Comparison of ENCODE assay signal across 8 mouse cellular contexts in genomic region chr5:30887858-30888336, GRCm38 (mm10). TPM values are rescaled to one million over a fixed set of nuclear protein-coding genes. Genes with fewer than 3 reads are reported as not detected.
A peak's percentile ranks its signal among the peaks of the same experiment; 100 is the strongest.
DNase-seq lines count a peak whose midpoint lies in the region; ATAC-seq lines count a peak whose summit lies in the region.

No protein-coding gene starts in this region.

- peak overlapping the region; percentile 82 for H3K4me3 ChIP-seq in heart, embryonic 10.5 days
- peak overlapping the region; percentile 89 for H3K4me3 ChIP-seq in kidney, embryonic 15.5 days (replicated peaks)

- whole genome bisulfite sequencing in heart, embryonic 10.5 days, result under 1% methylated on average over 28 of the region's 28 CpGs
- under 1% methylated on average over 28 of the region's 28 CpGs for WGBS in kidney, embryonic 15.5 days

- peak; percentile 91 for DNase-seq in B cell, adult 2 months
- DNase-seq in brain, adult 2 months (ENCODE audit: low read depth, low spot score), result peak; percentile 97
- DNase-seq in heart, embryonic 10.5 days (ENCODE audit: low spot score), result peak; percentile 97
- peak; percentile 94 for DNase-seq in liver
- peak; percentile 96 for DNase-seq in splenic B cell, adult 2 months (ENCODE audit: low read depth, low spot score)

- H3K27ac ChIP-seq in heart, embryonic 10.5 days, result peak overlapping the region; percentile 97
- H3K27ac ChIP-seq in kidney, embryonic 15.5 days, result peak overlapping the region; percentile 98

- H3K36me3 ChIP-seq in heart, embryonic 10.5 days, result peaks cover 26% of the 10 kb centered on the region
- H3K36me3 ChIP-seq in kidney, embryonic 15.5 days, result peaks cover 23% of the 10 kb centered on the region
- H3K36me3 ChIP-seq in splenic B cell, adult 2 months (ENCODE audit: control insufficient read depth, insufficient read depth, low read length, poor library complexity, severe bottlenecking), result peaks cover 3% of the 10 kb centered on the region

- peak; percentile 72 for ATAC-seq in erythroblast, adult 5-6 weeks (replicated peaks; ENCODE audit: low FRiP score, poor library complexity, severe bottlenecking)
- ATAC-seq in kidney, embryonic 15.5 days (replicated peaks; ENCODE audit: low FRiP score), result peak; percentile 87
- peak; percentile 55 for ATAC-seq in monocyte, adult 5-6 weeks (replicated peaks; ENCODE audit: insufficient number of reproducible peaks, low FRiP score, low TSS enrichment, poor library complexity, severe bottlenecking)

- no peaks in the 10 kb centered on the region for H3K27me3 ChIP-seq in heart, embryonic 10.5 days (ENCODE audit: insufficient read depth, poor library complexity, severe bottlenecking)
- H3K27me3 ChIP-seq in kidney, embryonic 15.5 days, result no peaks in the 10 kb centered on the region
- no peaks in the 10 kb centered on the region for H3K27me3 ChIP-seq in splenic B cell, adult 2 months (ENCODE audit: control insufficient read depth, insufficient read depth, low read length, poor library complexity, severe bottlenecking)

- peak overlapping the region; percentile 65 for H3K9ac ChIP-seq in kidney, embryonic 15.5 days

- peaks cover 14% of the 10 kb centered on the region for H3K4me1 ChIP-seq in heart, embryonic 10.5 days
- H3K4me1 ChIP-seq in kidney, embryonic 15.5 days, result peaks cover 28% of the 10 kb centered on the region

- peak overlapping the region; percentile 80 for H3K4me2 ChIP-seq in kidney, embryonic 15.5 days

- H3K9me3 ChIP-seq in heart, embryonic 10.5 days, result no peaks in the 10 kb centered on the region
- H3K9me3 ChIP-seq in kidney, embryonic 15.5 days (replicated peaks), result no peaks in the 10 kb centered on the region

RNA-seq across cellular contexts. Expression of gene Agbl5, which starts 0.6 kb away (rescaled TPM):
- 4.8 TPM in 1 of 2 replicates, not detected in the other for total RNA-seq in erythroblast, adult 5-6 weeks (2015; ENCODE audit: low replicate concordance)
- total RNA-seq in erythroblast, adult 5-6 weeks (2017; ENCODE audit: low replicate concordance), result 1.9 and 2.0 TPM in 2 replicates
- 12.3 and 17.4 TPM in 2 replicates for polyA plus RNA-seq in heart, embryonic 10.5 days (2016; fragmentation: Nextera tagmentation; extraction: Ambion mirVana)
- polyA plus RNA-seq in kidney, embryonic 15.5 days (2015; fragmentation: Nextera tagmentation; extraction: Ambion mirVana), result 20.6 and 25.9 TPM in 2 replicates
- 3.8 to 7.1 TPM (median 4.3 TPM) in 3 replicates for total RNA-seq in monocyte, adult 5-6 weeks (2017)

RNA-seq across cellular contexts. Expression of gene Ost4, which starts 19.7 kb away (rescaled TPM):
- total RNA-seq in erythroblast, adult 5-6 weeks (2015; ENCODE audit: low replicate concordance), result 167 and 176 TPM in 2 replicates
- 63.0 and 140 TPM in 2 replicates for total RNA-seq in erythroblast, adult 5-6 weeks (2017; ENCODE audit: low replicate concordance)
- polyA plus RNA-seq in heart, embryonic 10.5 days (2016; fragmentation: Nextera tagmentation; extraction: Ambion mirVana), result 432 and 455 TPM in 2 replicates
- 491 and 504 TPM in 2 replicates for polyA plus RNA-seq in kidney, embryonic 15.5 days (2015; fragmentation: Nextera tagmentation; extraction: Ambion mirVana)
- total RNA-seq in monocyte, adult 5-6 weeks (2017), result 129 to 177 TPM (median 134 TPM) in 3 replicates

RNA-seq across cellular contexts. Expression of gene Tmem214, which starts 20.1 kb away (rescaled TPM):
- total RNA-seq in erythroblast, adult 5-6 weeks (2015; ENCODE audit: low replicate concordance), result 6.5 and 9.6 TPM in 2 replicates
- total RNA-seq in erythroblast, adult 5-6 weeks (2017; ENCODE audit: low replicate concordance), result 4.7 and 7.0 TPM in 2 replicates
- polyA plus RNA-seq in heart, embryonic 10.5 days (2016; fragmentation: Nextera tagmentation; extraction: Ambion mirVana), result 86.3 and 87.4 TPM in 2 replicates
- polyA plus RNA-seq in kidney, embryonic 15.5 days (2015; fragmentation: Nextera tagmentation; extraction: Ambion mirVana), result 82.4 and 93.2 TPM in 2 replicates
- total RNA-seq in monocyte, adult 5-6 weeks (2017), result 10.4 to 21.4 TPM (median 10.8 TPM) in 3 replicates

RNA-seq across cellular contexts. Expression of gene Emilin1, which starts 25.3 kb away (rescaled TPM):
- total RNA-seq in erythroblast, adult 5-6 weeks (2015; ENCODE audit: low replicate concordance), result 16.9 and 28.8 TPM in 2 replicates
- 6.5 and 8.1 TPM in 2 replicates for total RNA-seq in erythroblast, adult 5-6 weeks (2017; ENCODE audit: low replicate concordance)
- 166 and 172 TPM in 2 replicates for polyA plus RNA-seq in heart, embryonic 10.5 days (2016; fragmentation: Nextera tagmentation; extraction: Ambion mirVana)
- 258 and 306 TPM in 2 replicates for polyA plus RNA-seq in kidney, embryonic 15.5 days (2015; fragmentation: Nextera tagmentation; extraction: Ambion mirVana)
- 15.1 to 25.3 TPM (median 22.0 TPM) in 3 replicates for total RNA-seq in monocyte, adult 5-6 weeks (2017)

RNA-seq across cellular contexts. Expression of gene Khk, which starts 33.3 kb away (rescaled TPM):
- total RNA-seq in erythroblast, adult 5-6 weeks (2015; ENCODE audit: low replicate concordance), result 8.1 and 14.4 TPM in 2 replicates
- 9.2 and 12.4 TPM in 2 replicates for total RNA-seq in erythroblast, adult 5-6 weeks (2017; ENCODE audit: low replicate concordance)
- polyA plus RNA-seq in heart, embryonic 10.5 days (2016; fragmentation: Nextera tagmentation; extraction: Ambion mirVana), result 10.5 and 14.5 TPM in 2 replicates
- 29.3 and 29.7 TPM in 2 replicates for polyA plus RNA-seq in kidney, embryonic 15.5 days (2015; fragmentation: Nextera tagmentation; extraction: Ambion mirVana)
- 26.4 to 32.2 TPM (median 29.8 TPM) in 3 replicates for total RNA-seq in monocyte, adult 5-6 weeks (2017)

Comparison
In these comparisons a context has a peak if more than half of its experiments do, and no peak if none do; other contexts are left out.
1. Peak in every context shown above with its lines: DNase-seq, ATAC-seq, H3K4me3 ChIP-seq and H3K27ac ChIP-seq.